Mouse (Mus musculus): Measurements from ENCODE around the gene Gm27179. TPM values are rescaled to one million over a fixed set of nuclear protein-coding genes. Genes with fewer than 3 reads are reported as not detected.
"Not testable (repeated sequence)": the region's sequence is repeated elsewhere in the genome, so short reads cannot be mapped to it uniquely, and the experiment has no call there.

Gene Gm27179
- polyA plus RNA-seq, 1 experiment: 0.30 TPM

DNA sequence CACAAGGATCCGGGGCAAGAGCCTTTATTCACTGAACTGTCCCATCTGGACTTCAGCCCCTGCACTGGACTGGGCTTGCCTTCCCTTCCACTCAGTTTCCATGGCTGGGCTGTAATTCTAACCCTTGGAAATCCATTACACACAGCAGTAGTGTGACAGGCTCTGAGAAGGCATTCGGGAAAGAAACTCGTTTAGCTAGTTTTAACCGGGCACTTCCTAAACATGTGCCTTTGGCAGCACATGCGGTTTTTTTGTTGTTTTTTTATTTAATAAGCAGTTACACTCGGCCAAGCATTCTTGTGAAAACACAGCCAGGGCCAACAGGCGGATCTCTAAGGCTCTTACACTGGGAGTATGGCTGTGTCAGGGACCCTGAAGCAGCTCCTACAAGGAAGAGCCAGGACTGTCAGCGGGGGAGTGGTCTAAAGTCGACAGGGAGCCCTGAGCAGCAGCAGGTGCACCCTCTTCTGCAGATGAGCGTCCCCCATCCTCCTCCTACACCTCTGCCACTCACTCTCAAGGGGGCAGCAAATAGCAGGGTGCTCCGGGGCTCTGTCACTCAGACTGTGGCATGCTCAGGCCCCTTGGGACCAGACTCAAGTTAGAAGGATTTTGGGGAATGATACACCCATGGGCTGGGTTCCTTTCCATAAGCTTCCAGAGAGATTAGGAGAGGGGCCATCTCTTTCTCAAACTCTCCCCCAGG is 38.3 kb downstream of the Gm27179 start:
- H3K4me1 ChIP-seq (replicated peaks; ENCODE audit: control insufficient read depth, insufficient read depth, low read length); DNase-seq; H3K27ac ChIP-seq (ENCODE audit: control insufficient read depth, insufficient read depth, low read length); H3K27me3 ChIP-seq (ENCODE audit: control insufficient read depth, insufficient read depth, low read length); H3K4me3 ChIP-seq (ENCODE audit: control insufficient read depth, insufficient read depth, low read length); H3K36me3 ChIP-seq (ENCODE audit: control insufficient read depth, insufficient read depth, low read length): not testable (repeated sequence)
- WGBS: no CpG with 5 or more reads among the region's 11 CpGs

DNA sequence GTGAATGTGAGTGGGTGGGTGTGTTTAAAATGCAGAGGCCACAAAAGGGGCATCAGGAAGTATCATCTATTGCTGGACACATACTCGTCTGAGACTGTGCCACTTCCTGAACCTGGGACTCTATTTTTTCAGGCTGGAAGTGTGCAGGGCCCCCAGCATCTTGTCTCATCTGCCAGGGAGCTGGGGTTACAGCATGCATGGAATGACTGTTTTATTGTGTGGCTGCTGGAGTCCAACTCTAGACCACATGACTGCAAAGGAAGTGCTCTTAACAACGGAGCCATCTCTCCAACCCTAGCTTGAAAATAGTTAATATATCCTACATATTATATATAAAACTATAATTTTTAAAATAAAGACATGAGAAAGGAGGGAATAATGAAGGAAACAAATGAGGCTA is 39.0 kb downstream of the Gm27179 start:
- H3K4me1 ChIP-seq (replicated peaks; ENCODE audit: control insufficient read depth, insufficient read depth, low read length); H3K36me3 ChIP-seq (ENCODE audit: control insufficient read depth, insufficient read depth, low read length); H3K27me3 ChIP-seq (ENCODE audit: control insufficient read depth, insufficient read depth, low read length); DNase-seq; H3K4me3 ChIP-seq (ENCODE audit: control insufficient read depth, insufficient read depth, low read length); H3K27ac ChIP-seq (ENCODE audit: control insufficient read depth, insufficient read depth, low read length): not testable (repeated sequence)
- WGBS: no CpG with 5 or more reads among the region's 2 CpGs

DNA sequence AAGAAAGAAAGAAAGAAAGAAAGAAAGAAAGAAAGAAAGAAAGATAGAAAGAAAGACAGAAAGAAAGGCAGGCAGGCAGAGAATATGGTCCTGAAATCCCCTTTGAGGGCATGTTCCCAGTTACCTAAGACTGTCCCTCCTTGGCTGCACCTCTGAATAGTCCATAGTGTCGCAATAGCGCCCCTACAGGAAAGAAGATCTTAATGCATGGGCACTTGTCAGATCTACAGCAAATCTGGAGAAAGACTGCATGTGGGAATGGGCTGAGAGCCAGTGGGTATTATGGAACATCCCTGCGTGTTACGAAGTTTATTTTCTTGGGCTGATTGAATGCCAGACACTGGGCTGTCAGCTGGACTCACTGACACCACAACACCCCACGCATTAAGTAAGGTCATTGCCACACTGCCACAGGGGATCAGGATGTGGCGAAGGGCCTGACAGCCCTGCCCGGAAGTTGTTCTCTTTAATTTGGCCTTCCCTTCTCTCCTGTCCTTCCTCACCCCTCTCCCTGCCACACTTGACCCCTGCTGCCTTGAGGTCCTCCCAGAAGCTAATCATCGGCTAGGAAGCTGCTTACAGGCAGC is 42.1 kb downstream of the Gm27179 start:
- not testable (repeated sequence) for H3K4me1 ChIP-seq (replicated peaks; ENCODE audit: control insufficient read depth, insufficient read depth, low read length); H3K27ac ChIP-seq (ENCODE audit: control insufficient read depth, insufficient read depth, low read length); H3K27me3 ChIP-seq (ENCODE audit: control insufficient read depth, insufficient read depth, low read length); H3K4me3 ChIP-seq (ENCODE audit: control insufficient read depth, insufficient read depth, low read length); H3K36me3 ChIP-seq (ENCODE audit: control insufficient read depth, insufficient read depth, low read length); DNase-seq
- WGBS: no CpG with 5 or more reads among the region's 8 CpGs

DNA sequence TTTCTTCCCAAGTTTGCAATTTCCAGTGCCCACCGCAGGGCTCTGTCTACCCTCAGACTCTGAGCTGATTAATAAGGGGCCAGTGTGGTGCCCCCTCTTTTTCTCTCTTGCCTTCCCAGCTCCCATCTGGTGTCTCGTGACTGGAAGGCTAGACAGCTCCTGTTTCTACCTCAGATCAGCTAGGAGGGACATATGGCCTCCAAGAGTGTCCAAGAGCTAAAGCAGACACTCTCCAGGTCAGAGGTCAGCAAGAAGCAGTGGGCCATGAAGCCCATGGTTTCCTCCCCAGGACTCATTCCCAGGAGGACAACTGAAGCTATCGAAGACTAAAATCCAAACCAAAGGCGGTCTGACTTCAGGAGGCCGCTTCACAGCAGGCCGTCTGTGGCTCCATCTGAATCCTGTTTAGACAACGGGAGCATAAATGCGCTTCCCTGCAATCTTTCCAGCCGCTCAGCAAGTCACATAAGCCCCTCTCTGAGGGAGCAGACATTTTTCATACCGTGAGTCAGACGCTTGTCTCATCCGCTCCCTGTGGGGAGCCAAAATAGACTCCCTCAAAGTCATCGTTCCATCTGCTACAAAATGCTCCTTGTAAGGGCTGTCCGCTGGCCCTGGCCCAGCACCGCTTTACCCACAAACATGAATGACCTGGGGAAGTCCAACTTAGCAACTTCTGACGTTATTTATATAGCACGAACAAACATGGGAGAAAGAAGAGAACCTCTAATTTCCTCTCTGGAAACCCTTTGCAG is 44.6 kb downstream of the Gm27179 start:
- H3K4me3 ChIP-seq (ENCODE audit: control insufficient read depth, insufficient read depth, low read length); H3K27me3 ChIP-seq (ENCODE audit: control insufficient read depth, insufficient read depth, low read length); H3K27ac ChIP-seq (ENCODE audit: control insufficient read depth, insufficient read depth, low read length); H3K36me3 ChIP-seq (ENCODE audit: control insufficient read depth, insufficient read depth, low read length); H3K4me1 ChIP-seq (replicated peaks; ENCODE audit: control insufficient read depth, insufficient read depth, low read length); DNase-seq: not testable (repeated sequence)
- WGBS: no CpG with 5 or more reads among the region's 17 CpGs

DNA sequence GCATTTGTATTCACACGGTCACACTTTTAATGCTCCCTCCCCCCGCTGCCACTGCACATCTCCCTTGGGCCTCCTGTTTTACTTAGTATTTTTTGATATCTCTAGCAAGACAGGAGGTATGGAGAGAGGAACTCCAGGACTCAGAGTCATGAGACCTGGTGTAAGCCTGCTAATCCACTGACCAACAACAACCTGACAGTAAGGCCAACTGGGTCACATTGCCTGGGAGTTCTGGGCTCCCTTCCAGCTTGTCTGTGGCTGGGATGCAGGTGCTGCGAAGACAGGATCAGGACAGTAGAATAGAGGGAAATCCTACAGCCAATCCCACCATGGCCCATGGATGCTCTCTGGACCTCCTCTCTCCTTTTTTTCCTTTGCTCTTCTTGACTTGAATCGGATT is 47.9 kb downstream of the Gm27179 start:
- not testable (repeated sequence) for H3K4me3 ChIP-seq (ENCODE audit: control insufficient read depth, insufficient read depth, low read length); H3K27ac ChIP-seq (ENCODE audit: control insufficient read depth, insufficient read depth, low read length); H3K4me1 ChIP-seq (replicated peaks; ENCODE audit: control insufficient read depth, insufficient read depth, low read length); H3K27me3 ChIP-seq (ENCODE audit: control insufficient read depth, insufficient read depth, low read length); H3K36me3 ChIP-seq (ENCODE audit: control insufficient read depth, insufficient read depth, low read length); DNase-seq
- WGBS: no CpG with 5 or more reads among the region's 4 CpGs

Other genes starting within 250 kb of the Gm27179 start
- gene Synb, start 218.2 kb downstream of the Gm27179 start, polyA plus RNA-seq (2012; rRNA removed): 0.09 TPM in 1 of 2 replicates, not detected in the other
- 21.6 and 81.7 TPM in 2 replicates for gene Gm16867, start 9.2 kb downstream of the Gm27179 start, polyA plus RNA-seq (2012; rRNA removed)
- 20.7 and 27.4 TPM in 2 replicates for gene Entpd4b, start 42.9 kb upstream of the Gm27179 start, polyA plus RNA-seq (2012; rRNA removed)